Mouse (Mus musculus) hindbrain, embryonic 13.5 days (tissue): ENCODE measurements around the gene Tmem50b. TPM values are rescaled to one million over a fixed set of nuclear protein-coding genes. Genes with fewer than 3 reads are reported as not detected.

Source experiments
- ATAC-seq: fragments of 200-750 bp; cut with Nextera tagmentation; 2 replicates; pipeline ENCODE4 v1.8.0; 2017; ENCODE audit warnings: moderate TSS enrichment; ENCODE audit not compliant: low FRiP score
- H3K27ac ChIP-seq: fragments of 300-500 bp; sonication (generic); 2 replicates; pipeline ENCODE4 v1.5.1; 2015; ENCODE audit warnings: inconsistent platforms, mild to moderate bottlenecking, moderate library complexity
- H3K27me3 ChIP-seq: fragments of 300-500 bp; sonication (generic); 2 replicates; pipeline ENCODE4 v1.6.1; 2015; ENCODE audit warnings: mild to moderate bottlenecking, inconsistent platforms
- H3K36me3 ChIP-seq: fragments of 300-500 bp; sonication (generic); 2 replicates; pipeline ENCODE4 v1.6.1; 2015; ENCODE audit warnings: mild to moderate bottlenecking, inconsistent platforms
- H3K4me1 ChIP-seq: fragments of 300-500 bp; sonication (generic); replicated peaks from 2 replicates; pipeline ENCODE4 v1.6.1; 2015; ENCODE audit warnings: inconsistent platforms
- H3K4me2 ChIP-seq: fragments of 300-500 bp; sonication (generic); 2 replicates; pipeline ENCODE4 v1.6.1; 2015; ENCODE audit warnings: inconsistent platforms, mild to moderate bottlenecking, moderate library complexity
- H3K4me3 ChIP-seq: fragments of 300-500 bp; sonication (generic); 2 replicates; pipeline ENCODE4 v1.5.1; 2015; ENCODE audit warnings: mild to moderate bottlenecking, inconsistent platforms
- H3K9ac ChIP-seq: fragments of 300-500 bp; sonication (generic); 2 replicates; pipeline ENCODE4 v1.6.1; 2015; ENCODE audit warnings: mild to moderate bottlenecking, inconsistent platforms
- H3K9me3 ChIP-seq: fragments of 300-500 bp; sonication (generic); 2 replicates; pipeline ENCODE4 v1.6.1; 2016; ENCODE audit warnings: inconsistent platforms
- WGBS: fragments of 180-500 bp; shearing (Covaris S2); methylation state at CpG from one replicate; pipeline ENCODE4 v1.1.7; 2015; 5-methylcytosine and 5-hydroxymethylcytosine counted together
- polyA plus RNA-seq: library from polyadenylated mRNA; unstranded; fragments of >200 nt; fragmentation: Nextera tagmentation; extraction: Ambion mirVana; gene quantifications from 2 replicates; pipeline ENCODE4 v1.2.1, GENCODE M21; 2015

Tmem50b gene
- polyA plus RNA-seq, 1 experiment from 2014 or later = 69.5 TPM

DNA sequence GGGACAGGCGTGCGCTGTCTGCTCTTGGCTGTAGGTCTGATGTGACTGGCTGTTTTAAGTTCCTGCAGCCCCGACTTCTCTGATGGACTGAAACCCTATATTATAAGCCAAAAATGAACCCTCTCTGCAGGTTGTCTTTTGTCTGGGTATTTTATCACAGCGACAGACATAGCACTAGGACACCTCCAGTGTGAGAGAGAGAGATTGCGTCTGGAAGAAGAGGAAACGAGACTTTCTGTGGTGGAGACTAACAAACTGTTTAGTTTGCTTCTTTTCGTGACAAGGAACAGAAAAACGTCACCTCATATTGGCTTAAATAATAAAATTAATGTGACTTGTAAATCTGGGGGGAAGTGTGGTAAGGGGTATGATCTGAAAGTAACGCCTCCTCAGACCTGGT is 4.1 kb upstream of the Tmem50b start:
- ATAC-seq = no peak
- no peak overlapping the region for H3K4me3 ChIP-seq
- peaks cover 3% of the 10 kb centered on the region for H3K4me1 ChIP-seq
- H3K36me3 ChIP-seq = no peaks in the 10 kb centered on the region
- peaks cover 14% of the 10 kb centered on the region for H3K27me3 ChIP-seq
- WGBS = 81% methylated on average over 9 of the region's 9 CpGs
- H3K4me2 ChIP-seq = no peak overlapping the region
- no peak overlapping the region for H3K27ac ChIP-seq
- H3K9me3 ChIP-seq = no peaks in the 10 kb centered on the region
- H3K9ac ChIP-seq = no peak overlapping the region

DNA sequence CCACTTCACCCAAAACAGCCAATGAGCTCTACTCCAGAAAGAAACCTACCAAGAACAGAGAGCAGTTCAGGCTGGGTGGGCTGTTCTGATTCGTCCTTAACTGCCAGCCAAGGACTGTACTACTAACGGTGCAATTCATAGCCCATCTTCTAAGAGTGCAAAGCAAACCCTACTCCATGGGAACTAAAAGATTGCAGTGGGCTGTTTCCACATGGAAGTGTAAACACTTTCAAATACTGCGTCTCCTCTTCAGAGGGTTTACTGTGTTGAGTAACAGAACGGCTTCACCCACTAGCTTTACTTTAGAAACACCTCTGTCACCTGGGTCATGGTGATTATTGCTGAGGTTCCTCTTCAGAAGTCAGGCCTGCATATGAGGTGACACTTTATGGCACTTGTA is 3.5 kb upstream of the Tmem50b start:
- Histone ChIP-seq H3K27ac (no peak overlapping the region), H3K4me3 (no peak overlapping the region), H3K36me3 (no peaks in the 10 kb centered on the region), H3K27me3 (peaks cover 14% of the 10 kb centered on the region), H3K9me3 (no peaks in the 10 kb centered on the region), H3K4me2 (no peak overlapping the region), H3K4me1 (peaks cover 10% of the 10 kb centered on the region), H3K9ac (no peak overlapping the region)
- 72% methylated on average over 4 of the region's 4 CpGs for WGBS
- ATAC-seq = no peak

DNA sequence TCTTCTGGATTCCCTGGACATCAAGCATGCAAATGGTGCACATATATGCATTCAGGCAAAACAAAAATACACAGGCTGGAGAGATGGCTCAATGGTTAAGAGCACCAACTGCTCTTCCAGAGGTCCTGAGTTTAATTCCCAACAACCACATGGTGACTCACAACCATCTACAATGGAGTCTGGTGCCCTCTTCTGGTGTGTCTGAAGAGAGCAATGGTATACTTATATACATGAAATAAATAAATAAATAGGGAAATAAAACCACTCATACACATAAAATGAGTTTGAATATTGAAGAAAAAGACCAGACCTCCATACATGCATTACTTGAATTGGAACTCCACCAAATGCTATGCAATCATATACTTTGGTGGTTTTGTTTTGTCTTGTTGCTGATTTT is 1.6 kb upstream of the Tmem50b start:
- Histone ChIP-seq H3K9ac (no peak overlapping the region), H3K27me3 (peaks cover 14% of the 10 kb centered on the region), H3K4me2 (no peak overlapping the region), H3K4me3 (no peak overlapping the region), H3K36me3 (no peaks in the 10 kb centered on the region), H3K4me1 (peaks cover 17% of the 10 kb centered on the region), H3K9me3 (no peaks in the 10 kb centered on the region), H3K27ac (no peak overlapping the region)
- ATAC-seq = no peak

DNA sequence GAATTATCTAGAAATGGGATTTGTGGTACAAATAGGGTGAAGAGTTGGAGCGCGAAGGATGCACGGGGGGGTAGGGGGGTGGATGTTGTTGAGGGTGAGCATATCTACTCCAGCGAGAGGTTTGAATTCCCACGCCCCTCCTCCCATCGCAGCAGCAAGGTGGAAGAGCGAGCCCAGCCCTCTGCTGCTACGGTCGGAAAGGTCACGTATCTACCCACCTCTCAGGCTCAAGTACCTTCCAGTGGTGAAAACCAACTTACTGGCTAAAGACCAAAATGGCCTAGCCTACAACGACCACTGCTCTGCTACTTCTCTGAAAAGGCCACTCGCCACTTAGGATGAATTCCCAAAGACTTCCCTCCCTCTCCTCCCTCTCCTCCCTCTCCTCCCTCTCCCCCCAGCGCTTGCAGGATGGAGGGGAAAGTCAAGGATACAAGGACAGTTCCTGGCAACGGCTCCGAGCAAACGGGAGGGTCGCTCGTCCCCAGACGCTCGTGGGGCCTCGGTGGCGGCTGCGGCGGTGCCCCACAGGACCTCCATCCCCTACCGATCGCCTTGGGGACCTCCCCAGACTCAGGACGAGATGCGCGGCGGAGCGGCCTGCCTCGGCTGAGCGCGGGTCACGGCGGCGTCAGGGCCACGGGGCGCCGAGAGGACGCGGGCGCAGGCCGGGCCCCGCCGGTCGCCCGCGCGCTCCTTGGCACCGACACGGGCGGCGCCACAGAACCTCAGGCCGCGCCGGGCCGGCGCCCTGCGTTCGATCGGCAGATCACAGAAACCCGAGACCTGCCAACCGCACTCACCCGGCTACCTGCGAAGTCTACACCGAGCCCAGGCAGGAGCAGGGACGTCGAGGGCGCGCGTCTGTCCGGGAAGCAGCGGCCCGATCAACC is 575 bp downstream of the Tmem50b start:
- ATAC-seq = no peak; the same call in 1 of the 2 replicates

DNA sequence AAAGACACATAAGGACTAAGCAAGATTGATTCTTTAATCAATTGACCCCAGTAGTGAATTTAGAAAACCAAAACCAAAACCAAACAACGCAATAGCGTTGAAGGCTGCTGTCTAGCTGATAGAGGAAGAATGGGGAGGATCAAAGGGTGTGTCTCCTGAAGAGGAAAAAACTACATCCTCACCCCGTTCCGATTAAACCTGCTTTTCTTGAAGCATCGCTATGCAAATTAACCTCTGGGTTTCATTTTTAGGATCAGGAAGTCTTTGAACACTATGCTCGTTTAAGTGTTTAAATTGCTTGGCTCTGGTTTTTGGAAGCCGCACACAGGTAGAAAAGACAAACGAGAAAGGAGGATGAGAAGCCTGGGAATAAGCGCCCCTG is 1.2 kb downstream of the Tmem50b start:
- peaks cover 5% of the 10 kb centered on the region; the same call in 1 of the 2 replicates for H3K36me3 ChIP-seq
- peak overlapping the region; percentile 78 for H3K4me2 ChIP-seq
- WGBS = 19% methylated on average over 9 of the region's 9 CpGs
- peaks cover 14% of the 10 kb centered on the region for H3K27me3 ChIP-seq
- no peaks in the 10 kb centered on the region for H3K9me3 ChIP-seq
- no peak overlapping the region for H3K27ac ChIP-seq
- H3K4me3 ChIP-seq = peak overlapping the region; percentile 76
- peaks cover 25% of the 10 kb centered on the region for H3K4me1 ChIP-seq
- peak overlapping the region; percentile 92 for H3K9ac ChIP-seq
- ATAC-seq = no peak

More for the DNA sequence above, 575 bp downstream of the Tmem50b start:
- H3K27me3 ChIP-seq = peaks cover 14% of the 10 kb centered on the region
- H3K36me3 ChIP-seq = peaks cover 5% of the 10 kb centered on the region; the same call in 1 of the 2 replicates
- H3K4me3 ChIP-seq = peak overlapping the region; percentile 76
- peaks cover 25% of the 10 kb centered on the region for H3K4me1 ChIP-seq
- peak overlapping the region; percentile 92 for H3K9ac ChIP-seq
- peak overlapping the region; percentile 84 for H3K27ac ChIP-seq
- no peaks in the 10 kb centered on the region for H3K9me3 ChIP-seq
- under 1% methylated on average over 74 of the region's 75 CpGs for WGBS
- peak overlapping the region; percentile 78 for H3K4me2 ChIP-seq

DNA sequence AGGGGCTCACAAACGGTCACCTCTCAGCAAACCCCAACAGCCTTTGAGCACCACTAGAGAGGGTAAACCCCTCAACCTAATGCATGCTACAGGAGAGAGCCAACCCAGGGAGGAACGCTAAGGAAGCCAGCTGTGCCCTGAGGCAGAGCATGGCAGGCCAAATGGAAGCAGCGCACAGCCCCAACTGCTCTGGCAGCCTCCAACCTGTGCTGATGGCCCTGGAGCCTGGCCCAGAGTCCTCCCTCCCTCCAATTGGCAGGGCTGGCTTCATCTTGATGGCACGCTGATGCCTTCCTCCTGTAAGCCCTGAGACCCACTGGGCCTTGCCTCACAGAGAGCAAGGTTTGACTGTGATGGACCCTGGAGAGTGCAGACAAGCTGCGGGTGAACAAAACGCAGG is 2.5 kb downstream of the Tmem50b start:
- H3K27ac ChIP-seq = peak overlapping the region; percentile 40; the same call in 1 of the 2 replicates
- ATAC-seq = no peak
- H3K36me3 ChIP-seq = peaks cover 5% of the 10 kb centered on the region; the same call in 1 of the 2 replicates
- no peak overlapping the region for H3K4me3 ChIP-seq
- H3K27me3 ChIP-seq = peaks cover 14% of the 10 kb centered on the region
- no peak overlapping the region for H3K4me2 ChIP-seq
- WGBS = 81% methylated on average over 6 of the region's 6 CpGs
- peaks cover 25% of the 10 kb centered on the region for H3K4me1 ChIP-seq
- no peaks in the 10 kb centered on the region for H3K9me3 ChIP-seq
- H3K9ac ChIP-seq = no peak overlapping the region

DNA sequence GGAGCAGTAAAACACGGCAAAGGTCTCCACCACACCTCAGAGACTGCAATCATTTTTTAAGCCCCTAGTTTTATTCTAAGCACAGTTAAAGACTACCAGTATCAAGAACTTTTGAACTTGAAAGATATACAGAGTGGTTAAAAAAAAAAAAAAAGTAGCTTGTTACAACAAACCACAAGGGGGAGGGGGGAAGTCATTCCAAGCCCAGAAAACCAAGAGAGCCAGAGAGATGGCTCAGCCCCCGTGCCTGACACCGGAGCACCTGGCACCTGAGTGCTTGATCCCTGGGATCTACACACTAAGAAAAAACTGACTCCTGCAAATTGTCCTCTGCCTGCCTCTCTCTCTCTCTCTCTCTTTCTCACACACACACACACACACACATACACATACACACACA is 4.3 kb downstream of the Tmem50b start:
- Histone ChIP-seq H3K4me3 (no peak overlapping the region), H3K9ac (no peak overlapping the region), H3K4me1 (peaks cover 25% of the 10 kb centered on the region), H3K27ac (no peak overlapping the region), H3K4me2 (no peak overlapping the region), H3K27me3 (peaks cover under 1% of the 10 kb centered on the region; the same call in 1 of the 2 replicates), H3K36me3 (peaks cover 5% of the 10 kb centered on the region; the same call in 1 of the 2 replicates), H3K9me3 (no peaks in the 10 kb centered on the region)
- ATAC-seq = no peak
- 89% methylated on average over 3 of the region's 3 CpGs for WGBS

DNA sequence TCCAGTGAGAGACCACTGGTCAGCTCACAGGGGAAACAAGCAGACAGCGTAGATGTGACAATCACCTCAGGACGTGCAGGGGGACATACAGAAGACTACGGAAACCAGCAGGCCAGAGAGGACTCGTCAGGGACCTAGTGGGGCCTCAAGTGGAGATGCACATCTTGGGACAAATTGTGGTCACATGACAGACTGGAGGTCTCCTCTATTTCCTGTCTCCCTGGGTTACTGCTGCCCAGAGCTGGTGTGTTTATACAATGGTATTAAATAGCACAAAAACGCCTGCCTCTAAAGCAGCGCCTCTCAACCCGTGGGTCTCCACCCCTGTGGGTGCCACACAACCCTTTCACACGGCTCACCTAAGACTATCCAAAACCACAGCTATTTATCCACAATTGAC is 5.4 kb downstream of the Tmem50b start:
- H3K9me3 ChIP-seq = no peaks in the 10 kb centered on the region
- peaks cover 29% of the 10 kb centered on the region for H3K4me1 ChIP-seq
- ATAC-seq = no peak
- 76% methylated on average over 8 of the region's 8 CpGs for WGBS
- H3K4me3 ChIP-seq = no peak overlapping the region
- no peak overlapping the region for H3K4me2 ChIP-seq
- peaks cover 5% of the 10 kb centered on the region; the same call in 1 of the 2 replicates for H3K36me3 ChIP-seq
- H3K9ac ChIP-seq = no peak overlapping the region
- H3K27me3 ChIP-seq = no peaks in the 10 kb centered on the region
- no peak overlapping the region for H3K27ac ChIP-seq

DNA sequence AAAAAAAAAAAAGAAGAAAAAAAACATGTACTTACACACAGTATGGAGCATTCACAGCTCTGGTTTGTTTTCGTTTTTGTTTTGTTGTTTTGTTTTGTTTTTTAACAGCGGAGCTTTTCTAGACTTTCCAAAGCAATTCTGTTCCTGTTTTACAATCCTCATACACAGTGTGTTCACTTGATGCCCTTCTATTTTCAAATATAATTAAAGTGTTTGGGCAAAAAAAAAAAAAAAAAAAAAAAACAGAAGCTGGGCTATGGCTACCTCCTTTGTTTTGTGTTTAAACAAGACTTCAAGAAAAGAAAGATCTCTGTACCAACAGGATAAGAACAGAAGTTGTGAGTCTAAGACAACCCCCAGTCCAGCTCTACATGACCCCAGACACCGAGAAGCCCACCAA is 8.9 kb downstream of the Tmem50b start:
- 81% methylated on average over 3 of the region's 3 CpGs for WGBS
- Histone ChIP-seq H3K27ac (no peak overlapping the region), H3K4me2 (no peak overlapping the region), H3K4me1 (peaks cover 10% of the 10 kb centered on the region; the same call in 1 of the 2 replicates), H3K9ac (no peak overlapping the region), H3K9me3 (no peaks in the 10 kb centered on the region), H3K36me3 (peaks cover 26% of the 10 kb centered on the region), H3K27me3 (no peaks in the 10 kb centered on the region), H3K4me3 (no peak overlapping the region)
- ATAC-seq = no peak

DNA sequence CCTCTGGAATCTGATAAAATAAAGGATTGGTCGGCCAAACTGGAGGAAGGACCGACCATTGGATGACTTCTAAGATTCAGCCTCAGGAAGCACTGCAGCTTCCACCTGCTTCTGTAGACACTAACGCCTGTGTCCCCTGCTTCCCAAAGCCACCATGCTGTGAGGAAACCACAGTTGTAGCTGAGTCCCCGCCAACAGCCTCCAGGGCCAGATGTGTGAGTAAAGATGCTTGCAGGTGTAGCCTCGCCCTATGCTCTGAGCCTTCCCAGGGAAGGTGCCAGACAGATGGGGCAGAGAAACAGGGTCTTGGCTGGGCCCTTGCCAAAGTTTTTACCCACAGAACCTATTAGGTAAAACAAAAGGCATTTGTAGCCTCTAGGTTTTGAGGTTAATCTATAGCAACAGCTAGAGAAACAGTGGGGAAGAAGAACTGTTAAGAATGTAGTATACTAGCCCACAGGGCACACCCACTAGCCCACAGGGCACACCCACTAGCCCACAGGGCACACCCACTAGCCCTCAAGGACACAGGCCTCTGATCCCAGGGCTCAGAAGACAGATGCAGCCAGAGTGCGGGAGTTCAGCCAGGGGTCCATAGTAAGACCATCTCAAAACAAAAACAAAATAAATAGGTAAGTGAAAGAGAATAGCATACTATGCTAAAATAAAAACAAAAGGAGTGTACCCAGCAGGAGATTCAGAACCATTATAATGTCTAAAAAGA is 9.7 kb downstream of the Tmem50b start:
- peaks cover 7% of the 10 kb centered on the region; the same call in 1 of the 2 replicates for H3K4me1 ChIP-seq
- H3K36me3 ChIP-seq = peaks cover 29% of the 10 kb centered on the region
- H3K27ac ChIP-seq = no peak overlapping the region
- H3K27me3 ChIP-seq = no peaks in the 10 kb centered on the region
- no peaks in the 10 kb centered on the region for H3K9me3 ChIP-seq
- no peak overlapping the region for H3K4me2 ChIP-seq
- no peak overlapping the region for H3K9ac ChIP-seq
- H3K4me3 ChIP-seq = no peak overlapping the region
- no peak for ATAC-seq
- 62% methylated on average over 6 of the region's 6 CpGs for WGBS

DNA sequence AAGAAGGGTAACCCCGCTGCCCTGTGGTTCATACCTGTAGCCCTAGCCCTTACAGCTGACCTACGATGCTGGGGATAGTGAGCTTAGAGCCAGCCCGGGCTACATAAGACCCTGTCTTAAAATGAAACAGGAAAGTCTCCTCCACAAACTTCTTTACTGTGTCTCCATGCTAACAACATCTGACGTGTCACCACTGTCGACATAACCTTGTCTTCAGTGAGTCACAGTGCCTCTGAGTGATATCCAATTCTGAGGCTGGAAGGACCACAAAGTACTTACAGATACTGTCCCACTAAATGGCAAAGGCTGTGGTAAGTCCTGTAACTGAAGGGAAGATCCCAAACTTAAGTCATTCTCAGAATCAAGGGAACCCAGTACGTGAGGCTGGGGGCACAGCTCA is 11.4 kb downstream of the Tmem50b start:
- no peak for ATAC-seq
- no peaks in the 10 kb centered on the region for H3K9me3 ChIP-seq
- 93% methylated on average over 6 of the region's 6 CpGs for WGBS

DNA sequence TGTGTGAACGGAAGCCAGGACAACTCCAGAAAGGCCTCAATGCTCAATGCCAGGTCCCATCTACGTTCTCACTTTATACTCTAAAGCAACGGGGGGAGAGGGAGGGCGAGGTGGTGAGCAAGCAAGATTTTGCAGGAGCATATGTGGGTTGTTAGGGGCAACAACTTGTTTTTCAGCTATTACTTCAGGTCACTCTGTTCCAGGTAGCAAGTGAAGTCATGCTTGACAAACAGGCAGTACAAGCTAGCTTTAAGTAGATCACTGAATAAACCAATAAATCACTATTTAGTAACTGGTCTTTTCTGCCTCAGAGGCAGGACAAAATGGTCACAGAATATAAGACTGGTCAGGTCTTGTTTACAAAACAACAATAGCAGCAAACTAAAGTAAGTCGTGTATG is 12.0 kb downstream of the Tmem50b start:
- Histone ChIP-seq H3K9me3 (no peaks in the 10 kb centered on the region), H3K4me2 (no peak overlapping the region), H3K27me3 (no peaks in the 10 kb centered on the region), H3K9ac (no peak overlapping the region), H3K27ac (no peak overlapping the region), H3K4me3 (no peak overlapping the region), H3K36me3 (peaks cover 30% of the 10 kb centered on the region), H3K4me1 (0 out of 2 replicates have a peak, but pooled peaks cover 4% of the 10 kb centered on the region)
- ATAC-seq = no peak
- 94% methylated on average over 5 of the region's 5 CpGs for WGBS

More for the DNA sequence above, 11.4 kb downstream of the Tmem50b start:
- H3K9ac ChIP-seq = no peak overlapping the region
- no peak overlapping the region for H3K27ac ChIP-seq
- H3K36me3 ChIP-seq = peaks cover 29% of the 10 kb centered on the region
- no peaks in the 10 kb centered on the region for H3K27me3 ChIP-seq
- no peak overlapping the region for H3K4me3 ChIP-seq
- H3K4me2 ChIP-seq = no peak overlapping the region
- 0 out of 2 replicates have a peak, but pooled peaks cover 4% of the 10 kb centered on the region for H3K4me1 ChIP-seq
